Mouse (Mus musculus) myocyte (in vitro differentiated cells): Measurements from ENCODE around the gene Nfkb1.

Experiments
- CEBPB ChIP-seq: IDR thresholded peaks from 2 replicates; pipeline ENCODE4 v1.6.1; 2011; ENCODE audit warnings: mild to moderate bottlenecking, moderate library complexity; ENCODE audit not compliant: poor library complexity, insufficient read depth, severe bottlenecking
- E2F4 ChIP-seq: IDR thresholded peaks from one replicate; pipeline ENCODE4 v1.6.1; 2011; ENCODE audit warnings: mild to moderate bottlenecking, control low read depth, moderate library complexity; ENCODE audit not compliant: insufficient read depth
- MAX ChIP-seq: IDR thresholded peaks from one replicate; pipeline ENCODE4 v1.6.1; 2011; ENCODE audit warnings: low read depth, mild to moderate bottlenecking, control low read depth
- MYOD1 ChIP-seq, 3 experiments: IDR thresholded peaks; one replicate each; pipeline ENCODE4 v1.6.1; 2011; ENCODE audit warnings: control low read depth in 2 of 3, low read depth in 2 of 3, mild to moderate bottlenecking in 2 of 3, moderate library complexity in 1 of 3; ENCODE audit not compliant: insufficient read length in 2 of 3, control insufficient read depth in 1 of 3
- MYOG ChIP-seq, 3 experiments: IDR thresholded peaks; one replicate each; pipeline ENCODE4 v1.6.1; 2011; ENCODE audit warnings: control low read depth in 2 of 3, low read depth in 2 of 3, mild to moderate bottlenecking in 2 of 3; ENCODE audit not compliant: insufficient read length in 2 of 3, control insufficient read depth in 1 of 3, insufficient read depth in 1 of 3
- POLR2A ChIP-seq: IDR thresholded peaks from one replicate; pipeline ENCODE4 v1.6.1; 2011; ENCODE audit warnings: low read depth, mild to moderate bottlenecking, control low read depth, moderate library complexity; ENCODE audit not compliant: insufficient read length
- POLR2AphosphoS2 ChIP-seq: IDR thresholded peaks from one replicate; pipeline ENCODE4 v1.6.1; 2011; ENCODE audit warnings: low read depth, control low read depth; ENCODE audit not compliant: insufficient read length
- REST ChIP-seq: IDR thresholded peaks from one replicate; pipeline ENCODE4 v1.6.1; 2011; ENCODE audit warnings: mild to moderate bottlenecking, control low read depth, moderate library complexity; ENCODE audit not compliant: insufficient read depth, insufficient read length
- SRF ChIP-seq: IDR thresholded peaks from one replicate; pipeline ENCODE4 v1.6.1; 2011; ENCODE audit warnings: low read depth; ENCODE audit not compliant: control insufficient read depth, insufficient read length
- TCF12 ChIP-seq: IDR thresholded peaks from one replicate; pipeline ENCODE4 v1.6.1; 2011; ENCODE audit warnings: mild to moderate bottlenecking, control low read depth; ENCODE audit not compliant: poor library complexity, insufficient read depth, severe bottlenecking
- TCF3 ChIP-seq: IDR thresholded peaks from one replicate; pipeline ENCODE4 v1.6.1; 2011; ENCODE audit warnings: low read depth, control low read depth; ENCODE audit not compliant: insufficient read length
- USF1 ChIP-seq: IDR thresholded peaks from one replicate; pipeline ENCODE4 v1.6.1; 2011; ENCODE audit warnings: low read depth, mild to moderate bottlenecking, control low read depth, moderate library complexity

GRCm38 (mm10) chr3:135673695-135674094 is 17.7 kb downstream of the Nfkb1 start:
- TF ChIP-seq POLR2A, result no peak
- no peak for TF ChIP-seq E2F4
- no peak for TF ChIP-seq MAX
- no peak for TF ChIP-seq TCF12
- no peak for TF ChIP-seq CEBPB
- no peak for TF ChIP-seq MYOD1 (IDR thresholded peaks at IDR 0.05; ENCODE audit: control insufficient read depth in 1 of 3, insufficient read length in 2 of 3, low read depth in 2 of 3)
- no peak for TF ChIP-seq REST
- TF ChIP-seq TCF3, result no peak
- no peak for TF ChIP-seq POLR2AphosphoS2
- TF ChIP-seq USF1, result no peak
- no peak for TF ChIP-seq MYOG (IDR thresholded peaks at IDR 0.05; ENCODE audit: control insufficient read depth in 1 of 3, insufficient read depth in 1 of 3, insufficient read length in 2 of 3, low read depth in 2 of 3)
- no peak for TF ChIP-seq SRF
